Mouse (Mus musculus): ENCODE measurements around the gene Npc2. TPM values are rescaled to one million over a fixed set of nuclear protein-coding genes. Genes with fewer than 3 reads are reported as not detected.

The Npc2 gene
- polyA plus RNA-seq, 1 experiment, result 140 TPM

GRCm38 (mm10) chr12:84743496-84743895 lies 29.5 kb downstream of the Npc2 start:
- no peaks in the 10 kb centered on the region for H3K27me3 ChIP-seq (ENCODE audit: control insufficient read depth, insufficient read depth, low read length)
- WGBS, result 76% methylated on average over 10 of the region's 10 CpGs
- no peak for DNase-seq (ENCODE audit: low read depth in 1 of 2, low spot score in 2 of 2)
- no peaks in the 10 kb centered on the region; the same call in 1 of the 2 replicates for H3K4me1 ChIP-seq (ENCODE audit: control insufficient read depth, insufficient read depth, insufficient read length)
- H3K4me3 ChIP-seq (ENCODE audit: extremely low read depth, insufficient read depth, insufficient read length), result no peak overlapping the region
- no peak for TF ChIP-seq CTCF (IDR thresholded peaks at IDR 0.05; ENCODE audit: extremely low read depth, insufficient read depth, insufficient read length, insufficient replicate concordance)
- TF ChIP-seq POLR2A (IDR thresholded peaks at IDR 0.05; ENCODE audit: low read depth, low read length), result no peak
- H3K36me3 ChIP-seq (ENCODE audit: control insufficient read depth, insufficient read depth, low read length), result no peaks in the 10 kb centered on the region
- H3K27ac ChIP-seq (ENCODE audit: insufficient read depth, low read length), result no peak overlapping the region

- no peak for DNase-seq (ENCODE audit: low read depth in 1 of 2, low spot score in 2 of 2)
- 61% methylated on average over 13 of the region's 13 CpGs for WGBS
- Histone ChIP-seq H3K27ac (ENCODE audit: insufficient read depth, low read length) (no peak overlapping the region), H3K36me3 (ENCODE audit: control insufficient read depth, insufficient read depth, low read length) (no peaks in the 10 kb centered on the region), H3K4me3 (ENCODE audit: extremely low read depth, insufficient read depth, insufficient read length) (no peak overlapping the region), H3K4me1 (ENCODE audit: control insufficient read depth, insufficient read depth, insufficient read length) (0 out of 2 replicates have a peak, but pooled peaks cover 3% of the 10 kb centered on the region), H3K27me3 (ENCODE audit: control insufficient read depth, insufficient read depth, low read length) (no peaks in the 10 kb centered on the region)
- no peak for TF ChIP-seq CTCF (IDR thresholded peaks at IDR 0.05; ENCODE audit: extremely low read depth, insufficient read depth, insufficient read length, insufficient replicate concordance)
- no peak for TF ChIP-seq POLR2A (IDR thresholded peaks at IDR 0.05; ENCODE audit: low read depth, low read length)
These were observed 39.6 kb downstream of the Npc2 start for GRCm38 (mm10) chr12:84733366-84733765.

- H3K36me3 ChIP-seq (ENCODE audit: control insufficient read depth, insufficient read depth, low read length), result no peaks in the 10 kb centered on the region
- H3K27me3 ChIP-seq (ENCODE audit: control insufficient read depth, insufficient read depth, low read length), result no peaks in the 10 kb centered on the region
- TF ChIP-seq POLR2A (IDR thresholded peaks at IDR 0.05; ENCODE audit: low read depth, low read length) (no peak), CTCF (IDR thresholded peaks at IDR 0.05; ENCODE audit: extremely low read depth, insufficient read depth, insufficient read length, insufficient replicate concordance) (no peak)
- 94% methylated on average over 10 of the region's 10 CpGs for WGBS
- H3K27ac ChIP-seq (ENCODE audit: insufficient read depth, low read length), result no peak overlapping the region
- no peak for DNase-seq (ENCODE audit: low read depth in 1 of 2, low spot score in 2 of 2)
- H3K4me3 ChIP-seq (ENCODE audit: extremely low read depth, insufficient read depth, insufficient read length), result no peak overlapping the region
- no peaks in the 10 kb centered on the region for H3K4me1 ChIP-seq (ENCODE audit: control insufficient read depth, insufficient read depth, insufficient read length)
These were observed 44.5 kb downstream of the Npc2 start for GRCm38 (mm10) chr12:84728421-84728820.

- no peak for DNase-seq (ENCODE audit: low read depth in 1 of 2, low spot score in 2 of 2)
- no peak overlapping the region for H3K4me3 ChIP-seq (ENCODE audit: extremely low read depth, insufficient read depth, insufficient read length)
- H3K27ac ChIP-seq (ENCODE audit: insufficient read depth, low read length), result no peak overlapping the region
- H3K4me1 ChIP-seq (ENCODE audit: control insufficient read depth, insufficient read depth, insufficient read length), result no peaks in the 10 kb centered on the region
- no peak for TF ChIP-seq CTCF (IDR thresholded peaks at IDR 0.05; ENCODE audit: extremely low read depth, insufficient read depth, insufficient read length, insufficient replicate concordance)
- TF ChIP-seq POLR2A (IDR thresholded peaks at IDR 0.05; ENCODE audit: low read depth, low read length), result no peak
- 83% methylated on average over 5 of the region's 5 CpGs for WGBS
- H3K36me3 ChIP-seq (ENCODE audit: control insufficient read depth, insufficient read depth, low read length), result no peaks in the 10 kb centered on the region
- H3K27me3 ChIP-seq (ENCODE audit: control insufficient read depth, insufficient read depth, low read length), result no peaks in the 10 kb centered on the region
These were observed 45.5 kb downstream of the Npc2 start for GRCm38 (mm10) chr12:84727434-84727833.

GRCm38 (mm10) chr12:84726986-84727385 lies 46.0 kb downstream of the Npc2 start:
- H3K4me3 ChIP-seq (ENCODE audit: extremely low read depth, insufficient read depth, insufficient read length), result no peak overlapping the region
- DNase-seq (ENCODE audit: low read depth in 1 of 2, low spot score in 2 of 2), result no peak
- no peaks in the 10 kb centered on the region for H3K4me1 ChIP-seq (ENCODE audit: control insufficient read depth, insufficient read depth, insufficient read length)
- no peaks in the 10 kb centered on the region for H3K27me3 ChIP-seq (ENCODE audit: control insufficient read depth, insufficient read depth, low read length)
- H3K36me3 ChIP-seq (ENCODE audit: control insufficient read depth, insufficient read depth, low read length), result no peaks in the 10 kb centered on the region
- TF ChIP-seq POLR2A (IDR thresholded peaks at IDR 0.05; ENCODE audit: low read depth, low read length) (no peak), CTCF (IDR thresholded peaks at IDR 0.05; ENCODE audit: extremely low read depth, insufficient read depth, insufficient read length, insufficient replicate concordance) (no peak)
- 69% methylated on average over 4 of the region's 4 CpGs for WGBS
- H3K27ac ChIP-seq (ENCODE audit: insufficient read depth, low read length), result no peak overlapping the region

- 63% methylated on average over 4 of the region's 4 CpGs for WGBS
- no peak for DNase-seq (ENCODE audit: low read depth in 1 of 2, low spot score in 2 of 2)
- Histone ChIP-seq H3K27ac (ENCODE audit: insufficient read depth, low read length) (no peak overlapping the region), H3K4me3 (ENCODE audit: extremely low read depth, insufficient read depth, insufficient read length) (no peak overlapping the region), H3K4me1 (ENCODE audit: control insufficient read depth, insufficient read depth, insufficient read length) (no peaks in the 10 kb centered on the region), H3K27me3 (ENCODE audit: control insufficient read depth, insufficient read depth, low read length) (no peaks in the 10 kb centered on the region), H3K36me3 (ENCODE audit: control insufficient read depth, insufficient read depth, low read length) (no peaks in the 10 kb centered on the region)
- TF ChIP-seq POLR2A (IDR thresholded peaks at IDR 0.05; ENCODE audit: low read depth, low read length) (no peak), CTCF (IDR thresholded peaks at IDR 0.05; ENCODE audit: extremely low read depth, insufficient read depth, insufficient read length, insufficient replicate concordance) (no peak)
These were observed 46.6 kb downstream of the Npc2 start for GRCm38 (mm10) chr12:84726391-84726790.

GRCm38 (mm10) chr12:84718462-84719244 lies 54.3 kb downstream of the Npc2 start:
- Histone ChIP-seq H3K36me3 (ENCODE audit: control insufficient read depth, insufficient read depth, low read length) (no peaks in the 10 kb centered on the region), H3K27ac (ENCODE audit: insufficient read depth, low read length) (no peak overlapping the region), H3K27me3 (ENCODE audit: control insufficient read depth, insufficient read depth, low read length) (no peaks in the 10 kb centered on the region), H3K4me1 (ENCODE audit: control insufficient read depth, insufficient read depth, insufficient read length) (no peaks in the 10 kb centered on the region), H3K4me3 (ENCODE audit: extremely low read depth, insufficient read depth, insufficient read length) (no peak overlapping the region)
- DNase-seq (ENCODE audit: low read depth in 1 of 2, low spot score in 2 of 2), result no peak
- TF ChIP-seq POLR2A (IDR thresholded peaks at IDR 0.05; ENCODE audit: low read depth, low read length) (no peak), CTCF (IDR thresholded peaks at IDR 0.05; ENCODE audit: extremely low read depth, insufficient read depth, insufficient read length, insufficient replicate concordance) (no peak)
- WGBS, result 86% methylated on average over 9 of the region's 9 CpGs
